Mouse (Mus musculus) megakaryocyte, embryonic 14.5 days (primary cell): ENCODE measurements around the gene Gtsf1l. TPM values are rescaled to one million over a fixed set of nuclear protein-coding genes. Genes with fewer than 3 reads are reported as not detected.

Experiments
- H3K27me3 ChIP-seq: replicated peaks from 2 replicates; pipeline ENCODE3; 2012; ENCODE audit warnings: inconsistent platforms
- H3K36me3 ChIP-seq: replicated peaks from 2 replicates; pipeline ENCODE3; 2012; ENCODE audit warnings: low read length, inconsistent platforms, mixed read lengths
- H3K4me1 ChIP-seq: 2 replicates; pipeline ENCODE4 v1.6.1; 2012; ENCODE audit warnings: inconsistent platforms
- H3K4me3 ChIP-seq: replicated peaks from 2 replicates; pipeline ENCODE3; 2012; ENCODE audit warnings: moderate library complexity, mild to moderate bottlenecking, inconsistent platforms
- H3K9me3 ChIP-seq: 2 replicates; pipeline ENCODE4 v1.6.1; 2012; ENCODE audit warnings: inconsistent platforms
- FLI1 ChIP-seq: IDR thresholded peaks from 2 replicates; pipeline ENCODE4 v1.6.1; 2012; ENCODE audit warnings: low read length, inconsistent platforms, mixed read lengths
- GATA1 ChIP-seq: IDR thresholded peaks from 3 replicates; pipeline ENCODE4 v1.6.1; 2012; ENCODE audit warnings: mixed read lengths, low read length, inconsistent platforms, borderline replicate concordance
- polyA plus RNA-seq: library from polyadenylated mRNA; stranded (reverse); fragments of >175 nt; gene quantifications from 2 replicates; pipeline ENCODE4 v1.2.3, GENCODE M21; 2012; ENCODE audit warnings: low replicate concordance; ENCODE audit not compliant: insufficient read depth

Gene Gtsf1l
- polyA plus RNA-seq, 1 experiment = not detected

DNA sequence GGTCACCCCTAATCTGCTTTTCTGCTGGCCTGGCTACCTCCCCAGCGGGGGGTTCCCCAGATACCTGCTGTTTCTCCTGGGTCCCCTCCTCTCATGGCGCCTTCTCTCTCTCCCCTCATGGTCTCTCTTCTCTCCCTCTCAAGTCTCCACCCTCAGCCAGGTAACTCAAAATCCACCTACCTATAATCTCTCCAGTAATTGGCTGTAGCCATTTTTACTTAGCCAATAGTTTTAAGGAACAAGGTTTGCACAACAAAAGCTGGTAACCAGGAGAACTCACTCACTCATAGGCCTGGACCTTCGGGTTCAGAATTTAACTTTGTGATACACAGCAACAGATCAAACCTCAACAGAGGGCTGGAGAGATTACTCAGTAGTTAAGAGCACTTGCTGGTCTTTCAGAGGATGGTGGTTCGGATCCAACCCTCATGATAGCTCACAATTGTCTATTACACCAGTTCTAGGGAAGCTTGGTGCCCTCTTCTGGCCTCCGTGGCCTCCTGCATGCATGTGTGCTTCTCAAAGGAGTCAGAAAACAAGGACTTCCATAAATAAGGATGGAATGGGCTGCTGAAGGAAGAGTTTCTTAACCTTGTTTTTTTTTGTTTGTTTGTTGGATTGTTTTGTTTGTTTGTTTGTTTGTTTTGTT lies 1.9 kb upstream of the Gtsf1l start:
- no peaks in the 10 kb centered on the region for H3K9me3 ChIP-seq
- no peak for TF ChIP-seq FLI1
- H3K4me1 ChIP-seq = peaks cover 31% of the 10 kb centered on the region

DNA sequence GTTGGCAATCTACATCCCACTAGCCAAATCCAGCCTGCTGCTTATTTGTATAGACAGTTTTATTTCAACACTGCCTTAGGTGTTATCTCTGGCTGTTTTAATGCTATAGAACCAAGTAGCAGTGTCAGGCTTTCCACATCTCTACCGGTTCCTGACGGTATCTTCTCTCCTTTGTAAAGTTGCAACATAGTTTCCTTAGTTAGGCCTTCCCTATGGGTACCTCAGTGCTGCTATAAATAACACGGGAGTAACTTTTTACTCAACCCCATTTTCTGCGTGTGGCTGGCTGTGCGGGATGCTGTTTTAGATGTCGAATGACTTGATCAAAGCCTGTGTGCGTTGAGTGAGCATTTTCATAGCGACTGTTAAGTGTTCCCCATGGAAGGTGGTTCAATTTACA lies 1.1 kb downstream of the Gtsf1l start:
- TF ChIP-seq FLI1 (no peak), GATA1 (no peak)
- peaks cover 28% of the 10 kb centered on the region for H3K36me3 ChIP-seq
- H3K9me3 ChIP-seq = no peaks in the 10 kb centered on the region
- peaks cover 55% of the 10 kb centered on the region for H3K4me1 ChIP-seq
- H3K4me3 ChIP-seq = no peak overlapping the region
- peaks cover 3% of the 10 kb centered on the region for H3K27me3 ChIP-seq

More for the DNA sequence above, 1.9 kb upstream of the Gtsf1l start:
- Histone ChIP-seq H3K36me3 (peaks cover 6% of the 10 kb centered on the region), H3K4me3 (no peak overlapping the region), H3K27me3 (peaks cover 21% of the 10 kb centered on the region)

DNA sequence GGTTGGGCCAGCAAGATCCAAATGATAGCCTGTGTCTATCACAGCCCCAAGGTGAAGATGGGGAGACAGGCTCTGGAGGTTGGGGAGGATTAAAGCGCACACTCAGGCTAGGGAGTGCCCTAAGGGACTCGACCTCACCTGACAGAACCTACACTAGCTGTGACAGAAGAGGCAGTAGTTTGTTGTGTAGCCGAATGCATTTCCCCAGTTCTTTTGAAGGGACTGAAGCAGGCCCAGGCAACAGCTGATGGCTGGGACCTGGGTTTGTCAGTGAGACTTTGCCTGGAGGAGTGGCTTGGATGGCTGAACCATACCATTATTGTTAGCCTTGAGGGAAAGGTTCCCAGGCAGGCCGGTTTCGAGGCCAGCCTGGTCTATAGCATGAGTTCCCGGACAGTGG lies 2.6 kb downstream of the Gtsf1l start:
- H3K4me1 ChIP-seq = peaks cover 64% of the 10 kb centered on the region
- H3K27me3 ChIP-seq = no peaks in the 10 kb centered on the region
- no peak for TF ChIP-seq GATA1
- TF ChIP-seq FLI1 = no peak
- H3K4me3 ChIP-seq = no peak overlapping the region
- peaks cover 5% of the 10 kb centered on the region; the same call in 1 of the 2 replicates for H3K9me3 ChIP-seq
- H3K36me3 ChIP-seq = peaks cover 38% of the 10 kb centered on the region

DNA sequence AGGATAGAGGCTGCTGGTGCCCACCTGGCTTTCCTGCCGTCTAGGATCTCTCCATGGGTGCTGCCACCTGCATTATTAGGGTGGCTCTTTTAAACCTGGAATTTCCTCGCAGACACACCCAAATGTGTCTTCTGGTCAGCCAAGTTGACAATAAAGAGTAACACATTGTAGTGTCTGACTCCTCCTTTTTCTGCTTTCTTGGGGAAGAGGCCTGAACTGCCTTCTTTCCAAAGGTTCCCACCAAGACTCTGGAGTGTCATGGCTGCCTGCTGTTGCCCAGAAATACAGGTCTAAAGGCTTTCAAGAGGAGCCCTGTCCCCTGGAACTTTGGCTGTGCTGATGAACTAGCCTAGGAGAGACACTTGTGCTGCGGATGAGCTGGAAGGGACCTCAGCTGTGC lies 3.1 kb downstream of the Gtsf1l start:
- Histone ChIP-seq H3K4me1 (peaks cover 64% of the 10 kb centered on the region), H3K36me3 (peaks cover 43% of the 10 kb centered on the region), H3K27me3 (peaks cover 2% of the 10 kb centered on the region), H3K9me3 (peaks cover 5% of the 10 kb centered on the region; the same call in 1 of the 2 replicates), H3K4me3 (no peak overlapping the region)
- TF ChIP-seq FLI1 = no peak
- no peak for TF ChIP-seq GATA1

DNA sequence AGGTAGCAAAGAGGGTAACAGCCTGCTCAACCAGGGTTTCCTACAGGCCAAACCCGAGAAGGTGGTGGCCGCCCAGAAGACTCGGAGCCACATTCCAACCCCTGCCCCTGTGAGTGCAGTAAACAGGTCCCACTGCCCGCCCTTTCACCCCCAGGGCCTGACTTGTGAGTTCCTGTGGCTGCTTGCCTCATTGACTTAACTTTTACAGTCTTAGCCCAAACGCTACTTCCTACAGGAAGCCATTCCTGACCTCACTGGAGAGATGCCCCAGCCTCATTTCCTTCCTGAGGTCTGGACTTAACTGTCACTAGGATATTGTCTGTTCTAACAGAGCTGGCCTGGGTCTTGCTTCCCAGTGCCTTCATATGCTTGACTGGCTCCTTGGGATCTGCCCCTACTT lies 5.1 kb downstream of the Gtsf1l start:
- peaks cover 2% of the 10 kb centered on the region for H3K27me3 ChIP-seq
- peaks cover 59% of the 10 kb centered on the region for H3K4me1 ChIP-seq
- peaks cover 5% of the 10 kb centered on the region; the same call in 1 of the 2 replicates for H3K9me3 ChIP-seq
- TF ChIP-seq GATA1 (no peak), FLI1 (no peak)
- peak overlapping the region; percentile 50 for H3K4me3 ChIP-seq
- peaks cover 59% of the 10 kb centered on the region for H3K36me3 ChIP-seq

DNA sequence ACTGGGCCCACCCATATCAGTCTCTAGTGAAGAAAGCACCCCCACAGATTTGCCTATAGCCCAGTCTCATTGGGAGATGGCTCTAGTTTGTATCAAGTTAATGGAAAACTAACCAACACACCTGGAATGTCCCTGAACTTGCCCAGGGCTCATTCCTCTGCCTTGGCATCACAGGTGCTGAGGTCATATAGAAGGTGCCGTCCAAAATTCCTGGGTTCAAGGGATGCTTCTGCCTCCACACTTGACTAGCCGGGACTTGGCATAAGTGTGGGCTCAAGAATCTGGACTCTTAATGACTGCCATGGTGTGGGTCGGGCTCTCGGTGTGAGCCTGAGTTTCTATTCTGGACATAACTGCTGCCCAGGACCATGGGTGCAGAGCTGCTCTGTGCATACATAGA lies 8.6 kb downstream of the Gtsf1l start:
- TF ChIP-seq GATA1 (no peak), FLI1 (no peak)
- Histone ChIP-seq H3K36me3 (peaks cover 81% of the 10 kb centered on the region), H3K27me3 (peaks cover 2% of the 10 kb centered on the region), H3K4me3 (no peak overlapping the region), H3K9me3 (peaks cover 5% of the 10 kb centered on the region; the same call in 1 of the 2 replicates), H3K4me1 (peaks cover 52% of the 10 kb centered on the region)

DNA sequence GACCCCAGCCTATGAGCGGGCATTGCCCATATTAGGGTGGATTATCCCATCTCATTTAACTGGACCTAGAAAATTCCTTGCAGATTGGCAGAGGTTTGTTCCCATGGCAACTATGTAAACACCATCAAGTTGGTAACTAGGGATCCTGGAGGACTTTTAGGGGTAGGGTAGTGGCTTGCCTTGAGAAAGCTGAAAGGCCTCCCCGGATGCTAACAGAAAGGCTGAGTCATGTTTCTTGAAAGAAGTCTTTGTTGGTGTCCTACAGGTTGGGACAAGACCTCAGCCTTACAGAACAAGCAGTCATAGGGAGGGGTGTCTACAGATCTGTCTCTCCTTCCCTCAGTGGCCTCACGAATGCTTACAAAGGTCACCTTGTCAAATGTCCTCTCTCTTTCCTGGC lies 12.4 kb downstream of the Gtsf1l start:
- Histone ChIP-seq H3K27me3 (peaks cover 2% of the 10 kb centered on the region), H3K36me3 (peaks cover 91% of the 10 kb centered on the region)
- no peak for TF ChIP-seq GATA1
- TF ChIP-seq FLI1 = no peak

DNA sequence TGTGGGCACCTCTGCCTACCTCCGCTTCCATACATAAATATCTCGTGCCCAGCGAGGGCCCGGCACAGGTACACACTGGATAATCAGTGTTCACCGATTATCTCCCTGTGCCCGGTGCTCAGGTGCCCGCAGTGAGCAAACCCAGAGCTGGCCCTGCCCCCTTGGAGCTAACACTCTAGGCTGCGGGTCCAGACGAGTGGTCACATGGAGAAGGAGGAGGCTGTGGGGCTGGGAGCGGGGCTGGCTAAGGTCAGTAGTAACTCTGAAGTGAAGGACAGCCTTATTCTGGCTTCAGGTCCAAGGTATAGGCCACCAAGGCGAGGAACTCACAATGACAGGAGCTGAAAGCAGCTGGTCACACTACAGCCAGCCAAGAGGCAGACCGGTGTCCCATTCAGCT lies 12.8 kb downstream of the Gtsf1l start:
- TF ChIP-seq GATA1 (no peak), FLI1 (no peak)
- Histone ChIP-seq H3K9me3 (no peaks in the 10 kb centered on the region), H3K36me3 (peaks cover 92% of the 10 kb centered on the region), H3K4me3 (no peak overlapping the region), H3K4me1 (peaks cover 21% of the 10 kb centered on the region), H3K27me3 (peaks cover 1% of the 10 kb centered on the region)

More for the DNA sequence above, 12.4 kb downstream of the Gtsf1l start:
- H3K4me3 ChIP-seq = no peak overlapping the region
- peaks cover 21% of the 10 kb centered on the region for H3K4me1 ChIP-seq
- no peaks in the 10 kb centered on the region for H3K9me3 ChIP-seq

DNA sequence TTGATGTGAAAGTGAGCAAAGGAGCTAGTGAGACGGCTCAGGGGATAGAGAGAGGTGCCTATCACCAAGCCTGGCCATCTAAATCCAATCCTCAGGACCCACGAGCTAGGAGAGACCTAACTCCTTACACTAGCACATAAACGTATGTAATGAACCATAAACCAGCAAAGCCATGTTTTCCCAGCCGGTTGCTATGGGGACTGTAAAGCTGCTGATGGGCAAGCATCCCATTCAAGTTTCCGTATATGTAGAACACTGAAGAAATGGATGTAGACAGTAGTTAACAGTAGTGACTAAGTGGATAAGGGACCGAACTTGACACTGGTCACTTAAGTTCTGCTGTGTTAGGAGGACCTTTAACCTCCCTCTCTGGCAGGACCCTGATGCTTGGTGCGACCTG lies 13.6 kb downstream of the Gtsf1l start:
- H3K36me3 ChIP-seq = peaks cover 89% of the 10 kb centered on the region
- no peak overlapping the region for H3K4me3 ChIP-seq
- TF ChIP-seq GATA1 (no peak), FLI1 (no peak)
- no peaks in the 10 kb centered on the region for H3K27me3 ChIP-seq
- H3K4me1 ChIP-seq = peaks cover 21% of the 10 kb centered on the region
- H3K9me3 ChIP-seq = no peaks in the 10 kb centered on the region

DNA sequence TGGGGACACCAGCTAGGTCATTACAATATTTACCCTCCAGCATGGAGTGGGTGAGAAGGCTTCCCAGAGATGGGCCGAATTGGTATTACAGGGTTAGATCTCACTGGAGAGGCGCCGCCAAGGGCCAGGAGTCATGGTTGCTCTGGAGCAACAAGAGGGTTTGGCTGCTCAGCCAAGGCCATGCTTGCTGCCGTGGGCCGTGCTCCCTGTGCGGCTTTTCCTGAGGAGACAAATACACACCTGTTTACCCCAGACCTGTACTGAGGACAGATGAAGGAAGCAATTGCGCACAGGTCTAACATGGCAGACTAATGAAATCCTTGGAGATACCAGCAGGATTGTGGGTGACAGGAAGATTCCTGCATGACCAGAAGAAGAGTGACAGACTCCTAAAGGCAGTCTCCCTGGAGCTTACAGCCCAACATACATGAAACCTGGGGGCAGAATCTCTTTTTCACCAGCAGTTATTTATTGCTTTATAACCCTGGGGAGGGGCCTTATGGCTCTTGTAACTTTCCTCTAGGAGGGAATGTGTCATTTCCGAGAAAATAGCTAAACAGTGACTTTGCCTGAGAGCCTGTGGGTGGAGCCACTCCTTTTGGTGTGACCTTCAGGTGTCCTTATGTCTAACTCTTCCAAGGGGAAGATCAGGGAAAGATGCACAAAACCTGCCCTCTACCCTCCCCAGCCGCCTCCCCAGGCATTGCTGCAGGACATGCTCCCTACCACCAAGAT lies 14.5 kb downstream of the Gtsf1l start:
- TF ChIP-seq GATA1 = no peak
- no peak for TF ChIP-seq FLI1
- Histone ChIP-seq H3K4me3 (no peak overlapping the region), H3K9me3 (no peaks in the 10 kb centered on the region), H3K27me3 (no peaks in the 10 kb centered on the region), H3K36me3 (peaks cover 92% of the 10 kb centered on the region), H3K4me1 (peaks cover 24% of the 10 kb centered on the region)

DNA sequence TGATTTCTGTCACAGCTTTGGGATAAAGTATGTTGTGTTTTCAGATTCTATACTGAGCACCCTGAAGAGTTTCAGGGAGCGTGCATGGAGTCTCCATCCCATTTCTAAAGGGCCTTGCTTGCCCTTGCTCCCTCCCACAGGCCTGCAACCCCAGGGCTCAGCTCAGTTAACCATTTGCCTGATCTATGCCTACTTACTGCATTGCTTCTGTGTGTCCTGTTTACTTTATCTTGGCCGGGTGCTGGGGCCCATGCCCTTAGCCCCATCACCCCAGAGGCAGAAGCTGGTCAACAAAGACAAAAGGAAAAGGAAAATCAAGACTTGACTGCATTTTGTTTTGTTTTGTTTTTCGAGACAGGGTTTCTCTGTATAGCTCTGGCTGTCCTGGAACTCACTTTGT lies 16.1 kb downstream of the Gtsf1l start:
- Histone ChIP-seq H3K27me3 (no peaks in the 10 kb centered on the region), H3K4me3 (no peak overlapping the region), H3K36me3 (peaks cover 90% of the 10 kb centered on the region), H3K4me1 (peaks cover 23% of the 10 kb centered on the region), H3K9me3 (no peaks in the 10 kb centered on the region)
- TF ChIP-seq GATA1 (no peak), FLI1 (no peak)
